In genomic region chr9:58581958-58582540, GRCm38 (mm10) we compare ENCODE assay signal across 8 mouse cellular contexts. TPM values are rescaled to one million over a fixed set of nuclear protein-coding genes. Genes with fewer than 3 reads are reported as not detected.
A peak's percentile ranks its signal among the peaks of the same experiment; 100 is the strongest.
DNase-seq lines count a peak whose midpoint lies in the region; ATAC-seq and TF ChIP-seq lines count a peak whose summit lies in the region.

Gene Nptn (plus strand): TSS chr9:58582240.

- DNase-seq in c-Kit-positive CD71-positive TER-119-positive erythroid progenitor cells, embryonic 14.5 days (ENCODE audit: low spot score): peak; percentile 97
- DNase-seq in heart, postnatal 0 days (ENCODE audit: low spot score): peak; percentile 99
- peak; percentile 97 to 99 for DNase-seq in kidney, postnatal 4 days

- no peaks in the 10 kb centered on the region for H3K36me3 ChIP-seq in E14TG2a.4 (ENCODE audit: insufficient read depth, low read length)
- H3K36me3 ChIP-seq in forebrain, embryonic 12.5 days (replicated peaks): no peaks in the 10 kb centered on the region
- H3K36me3 ChIP-seq in heart, postnatal 0 days (replicated peaks; ENCODE audit: control insufficient read depth, insufficient read depth, low read length): no peaks in the 10 kb centered on the region
- no peaks in the 10 kb centered on the region for H3K36me3 ChIP-seq in liver, embryonic 16.5 days (ENCODE audit: control insufficient read depth, insufficient read depth)
- no peaks in the 10 kb centered on the region for H3K36me3 ChIP-seq in neural tube, embryonic 13.5 days
- no peaks in the 10 kb centered on the region for H3K36me3 ChIP-seq in testis, adult 2 months (ENCODE audit: control insufficient read depth, insufficient read depth, low read length)

- H3K4me3 ChIP-seq in E14TG2a.4 (replicated peaks; ENCODE audit: low read length): peak within 1 kb of the TSS; percentile 94
- peak within 1 kb of the TSS; percentile 84 for H3K4me3 ChIP-seq in forebrain, embryonic 12.5 days (replicated peaks)
- H3K4me3 ChIP-seq in heart, postnatal 0 days (ENCODE audit: low read depth, low read length): peak within 1 kb of the TSS; percentile 100
- H3K4me3 ChIP-seq in liver, embryonic 16.5 days (ENCODE audit: low read depth, low read length): peak within 1 kb of the TSS; percentile 98
- peak within 1 kb of the TSS; percentile 92 for H3K4me3 ChIP-seq in neural tube, embryonic 13.5 days
- peak within 1 kb of the TSS; percentile 88 for H3K4me3 ChIP-seq in testis, adult 2 months (ENCODE audit: control insufficient read depth, low read depth, low read length)

- peak; percentile 56 for TF ChIP-seq POLR2A in testis, adult 2 months (IDR thresholded peaks at IDR 0.05; ENCODE audit: control insufficient read depth, low read depth, low read length)

- peaks cover 6% of the 10 kb centered on the region; the same call in 1 of the 2 replicates for H3K27me3 ChIP-seq in E14TG2a.4 (ENCODE audit: insufficient read depth, low read length)
- H3K27me3 ChIP-seq in forebrain, embryonic 12.5 days: no peaks in the 10 kb centered on the region
- H3K27me3 ChIP-seq in heart, postnatal 0 days (ENCODE audit: control insufficient read depth, insufficient read depth, low read length): no peaks in the 10 kb centered on the region
- H3K27me3 ChIP-seq in liver, embryonic 16.5 days (ENCODE audit: control insufficient read depth, insufficient read depth, low read depth, low read length): no peaks in the 10 kb centered on the region
- H3K27me3 ChIP-seq in neural tube, embryonic 13.5 days: no peaks in the 10 kb centered on the region
- no peaks in the 10 kb centered on the region for H3K27me3 ChIP-seq in testis, adult 2 months (ENCODE audit: control insufficient read depth, insufficient read depth, low read length)

- peak within 1 kb of the TSS; percentile 98 for H3K27ac ChIP-seq in forebrain, embryonic 12.5 days
- H3K27ac ChIP-seq in heart, postnatal 0 days (ENCODE audit: low read depth): peak within 1 kb of the TSS; percentile 99
- peak within 1 kb of the TSS; percentile 94 for H3K27ac ChIP-seq in liver, embryonic 16.5 days (ENCODE audit: low read length)
- peak within 1 kb of the TSS; percentile 98 for H3K27ac ChIP-seq in neural tube, embryonic 13.5 days (replicated peaks)
- H3K27ac ChIP-seq in testis, adult 2 months (ENCODE audit: control insufficient read depth, insufficient read depth, low read depth, low read length): peak within 1 kb of the TSS; percentile 84

- H3K4me1 ChIP-seq in E14TG2a.4 (replicated peaks; ENCODE audit: low read depth, low read length): peaks cover 22% of the 10 kb centered on the region
- peaks cover 10% of the 10 kb centered on the region for H3K4me1 ChIP-seq in forebrain, embryonic 12.5 days
- peaks cover 26% of the 10 kb centered on the region; the same call in 1 of the 2 replicates for H3K4me1 ChIP-seq in heart, postnatal 0 days (ENCODE audit: control insufficient read depth, insufficient read depth)
- peaks cover 10% of the 10 kb centered on the region for H3K4me1 ChIP-seq in liver, embryonic 16.5 days (ENCODE audit: control insufficient read depth, low read depth, low read length)
- peaks cover 28% of the 10 kb centered on the region for H3K4me1 ChIP-seq in neural tube, embryonic 13.5 days (replicated peaks)
- H3K4me1 ChIP-seq in testis, adult 2 months (ENCODE audit: control insufficient read depth, insufficient read depth, low read length): peaks cover 7% of the 10 kb centered on the region

- WGBS in forebrain, embryonic 12.5 days: under 1% methylated on average over 53 of the region's 56 CpGs
- WGBS in heart, postnatal 0 days: under 1% methylated on average over 41 of the region's 56 CpGs
- 0% methylated on average over 40 of the region's 56 CpGs for WGBS in liver, embryonic 16.5 days (ENCODE audit: insufficient replicate concordance)
- under 1% methylated on average over 54 of the region's 56 CpGs for WGBS in neural tube, embryonic 13.5 days

- H3K4me2 ChIP-seq in forebrain, embryonic 12.5 days: peak within 1 kb of the TSS; percentile 68
- H3K4me2 ChIP-seq in heart, postnatal 0 days (ENCODE audit: low read depth, low read length): peak within 1 kb of the TSS; percentile 87
- peak within 1 kb of the TSS; percentile 89 for H3K4me2 ChIP-seq in liver, embryonic 16.5 days (ENCODE audit: low read depth, low read length)
- H3K4me2 ChIP-seq in neural tube, embryonic 13.5 days: peak within 1 kb of the TSS; percentile 76

- TF ChIP-seq CTCF in E14TG2a.4 (conservative IDR thresholded peaks at IDR 0.05; ENCODE audit: low read length): no peak
- TF ChIP-seq CTCF in heart, postnatal 0 days (IDR thresholded peaks at IDR 0.05; ENCODE audit: low read depth): no peak
- no peak for TF ChIP-seq CTCF in testis, adult 2 months (IDR thresholded peaks at IDR 0.05; ENCODE audit: control insufficient read depth, insufficient read depth, insufficient replicate concordance, low read depth, low read length)

- peak; percentile 99 for ATAC-seq in forebrain, embryonic 12.5 days (ENCODE audit: low FRiP score)
- ATAC-seq in heart, postnatal 0 days (ENCODE audit: insufficient read depth, low read depth): peak; percentile 96
- peak; percentile 96 for ATAC-seq in liver, embryonic 16.5 days (ENCODE audit: low read depth)
- peak; percentile 98 for ATAC-seq in neural tube, embryonic 13.5 days (ENCODE audit: low read depth)

- peak within 1 kb of the TSS; percentile 95 for H3K9ac ChIP-seq in forebrain, embryonic 12.5 days
- H3K9ac ChIP-seq in heart, postnatal 0 days (replicated peaks; ENCODE audit: low read depth, low read length): peak within 1 kb of the TSS; percentile 99
- peak within 1 kb of the TSS; percentile 100 for H3K9ac ChIP-seq in liver, embryonic 16.5 days (ENCODE audit: low read depth, low read length)
- H3K9ac ChIP-seq in neural tube, embryonic 13.5 days: peak within 1 kb of the TSS; percentile 99

- peak; percentile 84 for TF ChIP-seq EP300 in heart, postnatal 0 days (IDR thresholded peaks at IDR 0.05; ENCODE audit: low read depth)

- H3K9me3 ChIP-seq in E14TG2a.4 (ENCODE audit: low read length): no peaks in the 10 kb centered on the region
- no peaks in the 10 kb centered on the region for H3K9me3 ChIP-seq in forebrain, embryonic 12.5 days
- no peaks in the 10 kb centered on the region for H3K9me3 ChIP-seq in heart, postnatal 0 days (replicated peaks; ENCODE audit: control insufficient read depth, low read length)
- no peaks in the 10 kb centered on the region for H3K9me3 ChIP-seq in liver, embryonic 16.5 days (replicated peaks; ENCODE audit: control insufficient read depth, low read length)
- H3K9me3 ChIP-seq in neural tube, embryonic 13.5 days: no peaks in the 10 kb centered on the region

RNA-seq across cellular contexts. Expression of gene Nptn, which starts in this region (rescaled TPM):
- 69.6 and 71.6 TPM in 2 replicates for polyA plus RNA-seq in forebrain, embryonic 12.5 days (2016; fragmentation: Nextera tagmentation; extraction: Ambion mirVana)
- 234 and 402 TPM in 2 replicates for total RNA-seq in heart, postnatal 0 days (2014; rRNA removed; ENCODE audit: low replicate concordance)
- 96.5 and 101 TPM in 2 replicates for polyA plus RNA-seq in heart, postnatal 0 days (2015; fragmentation: Nextera tagmentation; extraction: Ambion mirVana)
- polyA plus RNA-seq in liver, embryonic 16.5 days (2015; fragmentation: Nextera tagmentation; extraction: Ambion mirVana): 85.5 and 95.0 TPM in 2 replicates
- polyA plus RNA-seq in neural tube, embryonic 13.5 days (2015; fragmentation: Nextera tagmentation; extraction: Ambion mirVana): 156 and 161 TPM in 2 replicates
- polyA plus RNA-seq in testis, adult 2 months (2012; rRNA removed): 80.2 and 87.0 TPM in 2 replicates

Comparison
In these comparisons a context has a peak if more than half of its experiments do, and no peak if none do; other contexts are left out.
1. Peak in every context shown above with its lines: DNase-seq, ATAC-seq, H3K4me3 ChIP-seq and H3K27ac ChIP-seq.